Mouse (Mus musculus): ENCODE data around the gene Gabrg3.

The Gabrg3 gene

GRCm38 (mm10) chr7:57071435-57072160 lies 315.4 kb downstream of the Gabrg3 start:
- DNase-seq (ENCODE audit: low read depth, low spot score), result no peak

GRCm38 (mm10) chr7:57065398-57065797 lies 321.6 kb downstream of the Gabrg3 start:
- peak; percentile 51 for DNase-seq (ENCODE audit: low read depth, low spot score)

GRCm38 (mm10) chr7:57050906-57051635 lies 335.9 kb downstream of the Gabrg3 start:
- peak; percentile 41 for DNase-seq (ENCODE audit: low read depth, low spot score)

- peak; percentile 59 for DNase-seq (ENCODE audit: low read depth, low spot score)
Measured at GRCm38 (mm10) chr7:57037861-57038421, 349.0 kb downstream of the Gabrg3 start.

- no peak for DNase-seq (ENCODE audit: low read depth, low spot score)
Measured at GRCm38 (mm10) chr7:57000585-57001261, 386.3 kb downstream of the Gabrg3 start.

- no peak for DNase-seq (ENCODE audit: low read depth, low spot score)
Measured at GRCm38 (mm10) chr7:56997713-56998624, 389.0 kb downstream of the Gabrg3 start.

GRCm38 (mm10) chr7:56946398-56946797 lies 440.6 kb downstream of the Gabrg3 start:
- DNase-seq (ENCODE audit: low read depth, low spot score), result no peak

GRCm38 (mm10) chr7:56941606-56942005 lies 445.4 kb downstream of the Gabrg3 start:
- peak; percentile 58 for DNase-seq (ENCODE audit: low read depth, low spot score)

GRCm38 (mm10) chr7:56938020-56938419 lies 449.0 kb downstream of the Gabrg3 start:
- DNase-seq (ENCODE audit: low read depth, low spot score), result no peak

- no peak for DNase-seq (ENCODE audit: low read depth, low spot score)
Measured at GRCm38 (mm10) chr7:56919499-56919898, 467.5 kb downstream of the Gabrg3 start.

GRCm38 (mm10) chr7:56914862-56915261 lies 472.1 kb downstream of the Gabrg3 start:
- no peak for DNase-seq (ENCODE audit: low read depth, low spot score)

GRCm38 (mm10) chr7:56899762-56900161 lies 487.2 kb downstream of the Gabrg3 start:
- DNase-seq (ENCODE audit: low read depth, low spot score), result no peak

- no peak for DNase-seq (ENCODE audit: low read depth, low spot score)
Measured at GRCm38 (mm10) chr7:56867314-56868075, 519.5 kb downstream of the Gabrg3 start.

GRCm38 (mm10) chr7:56843565-56843964 lies 543.4 kb downstream of the Gabrg3 start:
- DNase-seq (ENCODE audit: low read depth, low spot score), result no peak

- DNase-seq (ENCODE audit: low read depth, low spot score), result peak; percentile 47
Measured at GRCm38 (mm10) chr7:56825446-56825845, 561.5 kb downstream of the Gabrg3 start.

GRCm38 (mm10) chr7:56801841-56802240 lies 585.1 kb downstream of the Gabrg3 start:
- DNase-seq (ENCODE audit: low read depth, low spot score), result no peak

GRCm38 (mm10) chr7:56779122-56779521 lies 607.9 kb downstream of the Gabrg3 start:
- no peak for DNase-seq (ENCODE audit: low read depth, low spot score)

- no peak for DNase-seq (ENCODE audit: low read depth, low spot score)
Measured at GRCm38 (mm10) chr7:56768216-56768615, 618.8 kb downstream of the Gabrg3 start.

GRCm38 (mm10) chr7:56767796-56768195 lies 619.2 kb downstream of the Gabrg3 start:
- no peak for DNase-seq (ENCODE audit: low read depth, low spot score)

All from telencephalon, adult 2 months (tissue).